Mouse (Mus musculus) stomach, postnatal 0 days (tissue): Measurements from ENCODE around the gene Rad9b. TPM values are rescaled to one million over a fixed set of nuclear protein-coding genes. Genes with fewer than 3 reads are reported as not detected.
A peak's percentile ranks its signal among the peaks of the same experiment; 100 is the strongest.

Experiments
- ATAC-seq: fragments of 200-750 bp; cut with Nextera tagmentation; 2 replicates; pipeline ENCODE4 v1.8.0; 2017; ENCODE audit not compliant: low FRiP score, low TSS enrichment
- DNase-seq: peaks from one replicate; pipeline ENCODE4 v3.0.0-alpha.2; 2016; ENCODE audit warnings: low spot score
- H3K27ac ChIP-seq: fragments of 300-500 bp; sonication (generic); replicated peaks from 2 replicates; pipeline ENCODE4 v1.5.1; 2014; ENCODE audit warnings: mild to moderate bottlenecking, control low read depth
- H3K27me3 ChIP-seq: fragments of 300-500 bp; sonication (generic); 2 replicates; pipeline ENCODE4 v1.6.1; 2014; ENCODE audit warnings: low read length; ENCODE audit not compliant: control insufficient read depth, insufficient read depth
- H3K36me3 ChIP-seq: fragments of 300-500 bp; sonication (generic); 2 replicates; pipeline ENCODE4 v1.6.1; 2014; ENCODE audit warnings: low read length, mixed read lengths; ENCODE audit not compliant: control insufficient read depth, insufficient read depth
- H3K4me1 ChIP-seq: fragments of 300-500 bp; sonication (generic); replicated peaks from 2 replicates; pipeline ENCODE4 v1.6.1; 2014; ENCODE audit warnings: antibody characterized with exemption; ENCODE audit not compliant: control insufficient read depth, insufficient read depth
- H3K4me2 ChIP-seq: fragments of 300-500 bp; sonication (generic); replicated peaks from 2 replicates; pipeline ENCODE4 v1.6.1; 2014; ENCODE audit warnings: low read depth, mild to moderate bottlenecking, control low read depth, moderate library complexity
- H3K4me3 ChIP-seq: fragments of 300-500 bp; sonication (generic); 2 replicates; pipeline ENCODE4 v1.5.1; 2014; ENCODE audit warnings: low read depth, low read length, control low read depth
- H3K9ac ChIP-seq: fragments of 300-500 bp; sonication (generic); 2 replicates; pipeline ENCODE4 v1.6.1; 2014; ENCODE audit warnings: mild to moderate bottlenecking, low read length, control low read depth, mixed read lengths
- H3K9me3 ChIP-seq: fragments of 300-500 bp; sonication (generic); 2 replicates; pipeline ENCODE4 v1.6.1; 2016; ENCODE audit warnings: low read length; ENCODE audit not compliant: control insufficient read depth
- CTCF ChIP-seq: IDR thresholded peaks from 2 replicates; pipeline ENCODE4 v1.5.1; 2016; ENCODE audit warnings: antibody characterized with exemption, low read depth, mild to moderate bottlenecking, moderate library complexity
- EP300 ChIP-seq: optimal IDR thresholded peaks from 2 replicates; pipeline ENCODE3; 2016; ENCODE audit warnings: antibody characterized with exemption
- WGBS: fragments of 180-500 bp; shearing (Covaris S2); extraction: QIAGEN DNeasy Blood & Tissue Kit; methylation state at CpG from one replicate; pipeline ENCODE4 v1.1.7; 2014; 5-methylcytosine and 5-hydroxymethylcytosine counted together
- polyA plus RNA-seq: library from polyadenylated mRNA; unstranded; fragments of >200 nt; fragmentation: Nextera tagmentation; extraction: Ambion mirVana; gene quantifications from 2 replicates; pipeline ENCODE4 v1.2.1, GENCODE M21; 2015

The Rad9b gene
- polyA plus RNA-seq, 1 experiment from 2014 or later = 5.3 TPM

- peaks cover 6% of the 10 kb centered on the region; the same call in 1 of the 2 replicates for H3K36me3 ChIP-seq
- H3K4me2 ChIP-seq = no peak overlapping the region
- no peak overlapping the region for H3K27ac ChIP-seq
- H3K4me3 ChIP-seq = no peak overlapping the region
- no peaks in the 10 kb centered on the region for H3K9me3 ChIP-seq
- H3K4me1 ChIP-seq = no peaks in the 10 kb centered on the region
- H3K9ac ChIP-seq = no peak overlapping the region
- no peak for ATAC-seq
- WGBS = 89% methylated on average over 4 of the region's 4 CpGs
- TF ChIP-seq EP300 (no peak), CTCF (no peak)
- DNase-seq = no peak
- no peaks in the 10 kb centered on the region for H3K27me3 ChIP-seq
Measured at GRCm38 (mm10) chr5:122377101-122377833, 23.2 kb upstream of the Rad9b start.

DNA sequence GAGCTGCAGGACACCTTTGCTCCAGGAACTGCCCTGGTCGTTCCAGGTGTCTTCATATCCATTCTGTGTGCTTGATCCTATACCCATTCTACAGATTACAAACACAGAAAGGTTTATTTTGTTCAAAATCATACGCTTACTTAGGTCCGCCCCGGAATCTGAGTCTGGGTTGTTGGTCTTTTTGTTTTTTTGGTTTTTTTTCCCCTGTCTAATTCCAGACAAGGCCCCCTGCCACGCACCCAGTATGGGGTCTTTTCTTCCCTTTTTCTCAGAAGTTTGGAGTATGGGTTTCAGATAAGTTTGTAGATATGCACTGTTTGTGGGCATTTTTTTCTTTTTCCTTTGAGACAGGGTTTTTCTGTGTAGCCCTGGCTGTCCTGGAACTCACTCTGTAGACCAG, 18.8 kb upstream of the Rad9b start:
- Histone ChIP-seq H3K36me3 (peaks cover 7% of the 10 kb centered on the region; the same call in 1 of the 2 replicates), H3K4me3 (peak overlapping the region; percentile 70), H3K9me3 (no peaks in the 10 kb centered on the region), H3K27me3 (no peaks in the 10 kb centered on the region), H3K4me2 (peak overlapping the region; percentile 72), H3K27ac (peak overlapping the region; percentile 94), H3K9ac (peak overlapping the region; percentile 78), H3K4me1 (no peaks in the 10 kb centered on the region)
- WGBS = 6% methylated on average over 5 of the region's 5 CpGs
- ATAC-seq = no peak
- TF ChIP-seq EP300 (no peak), CTCF (no peak)
- DNase-seq = no peak

GRCm38 (mm10) chr5:122372192-122372769, 18.2 kb upstream of the Rad9b start, which contains the start of gene Fam216a:
Fam216a (minus strand) TSS chr5:122372364.
- Histone ChIP-seq H3K27me3 (no peaks in the 10 kb centered on the region), H3K9ac (peak within 1 kb of the TSS; percentile 78), H3K4me3 (peak within 1 kb of the TSS; percentile 70), H3K4me1 (no peaks in the 10 kb centered on the region), H3K9me3 (no peaks in the 10 kb centered on the region), H3K4me2 (peak within 1 kb of the TSS; percentile 72), H3K27ac (peak within 1 kb of the TSS; percentile 94), H3K36me3 (peaks cover 8% of the 10 kb centered on the region; the same call in 1 of the 2 replicates)
- DNase-seq = peak; percentile 98
- 0 out of 2 replicates have a peak, but pooled peaks have one; percentile 10 for TF ChIP-seq CTCF
- no peak for TF ChIP-seq EP300
- WGBS = under 1% methylated on average over 53 of the region's 53 CpGs
- peak; percentile 95 for ATAC-seq

GRCm38 (mm10) chr5:122371591-122372191, 17.7 kb upstream of the Rad9b start, which contains the start of gene Gpn3:
Gpn3 (plus strand) TSS chr5:122371876.
- Histone ChIP-seq H3K4me3 (peak within 1 kb of the TSS; percentile 70), H3K4me1 (no peaks in the 10 kb centered on the region), H3K9me3 (no peaks in the 10 kb centered on the region), H3K27me3 (no peaks in the 10 kb centered on the region), H3K27ac (peak within 1 kb of the TSS; percentile 94), H3K4me2 (peak within 1 kb of the TSS; percentile 72), H3K36me3 (peaks cover 8% of the 10 kb centered on the region; the same call in 1 of the 2 replicates), H3K9ac (peak within 1 kb of the TSS; percentile 78)
- WGBS = 1% methylated on average over 27 of the region's 46 CpGs
- ATAC-seq (peak; percentile 71), DNase-seq (no peak)
- TF ChIP-seq CTCF (no peak), EP300 (no peak)

DNA sequence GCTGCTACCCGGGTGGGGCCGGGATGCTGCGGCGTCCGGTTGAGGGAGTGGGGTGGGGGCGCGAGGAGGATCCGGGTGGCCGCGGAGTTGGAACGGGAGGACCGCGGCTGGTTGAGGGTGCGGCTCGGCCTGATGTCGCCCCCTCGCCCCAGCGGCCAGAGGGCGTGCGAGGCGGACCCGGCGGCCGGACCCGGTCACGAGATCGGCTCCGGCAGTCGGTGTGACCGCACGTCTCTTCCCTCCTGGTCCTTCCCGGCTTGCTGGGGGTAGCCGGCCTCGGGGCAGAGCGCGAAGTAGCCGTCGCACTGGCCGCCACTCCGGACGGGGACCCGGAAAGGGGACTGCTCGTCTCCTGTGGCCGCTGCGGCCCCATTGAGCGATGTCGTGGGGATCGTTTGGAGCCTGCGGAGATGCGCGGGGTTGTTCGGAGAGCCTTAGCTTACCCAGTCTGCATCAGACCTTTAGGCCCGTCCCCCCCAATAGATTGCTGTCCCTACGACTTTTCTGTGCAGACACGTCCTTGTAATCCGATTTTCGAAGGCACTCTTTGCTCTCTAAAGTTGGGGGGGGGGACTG, 547 bp upstream of the Rad9b start:
- DNase-seq (no peak), ATAC-seq (no peak)
- Histone ChIP-seq H3K4me3 (peak overlapping the region; percentile 93), H3K4me1 (no peaks in the 10 kb centered on the region; the same call in 1 of the 2 replicates), H3K9me3 (no peaks in the 10 kb centered on the region), H3K4me2 (peak overlapping the region; percentile 84), H3K27ac (peak overlapping the region; percentile 81), H3K36me3 (no peaks in the 10 kb centered on the region), H3K27me3 (no peaks in the 10 kb centered on the region), H3K9ac (peak overlapping the region; percentile 91)
- WGBS = 1% methylated on average over 52 of the region's 57 CpGs
- TF ChIP-seq EP300 (no peak), CTCF (peak; percentile 42)
